Comparison of ENCODE assay signal across 18 mouse cellular contexts in genomic region chr1:178310128-178310527, GRCm38 (mm10). TPM values are rescaled to one million over a fixed set of nuclear protein-coding genes. Genes with fewer than 3 reads are reported as not detected.
DNase-seq lines count a peak whose midpoint lies in the region; ATAC-seq and TF ChIP-seq lines count a peak whose summit lies in the region.
"Had no signal": no experiment of that assay in that cellular context is flagged by ENCODE, and none has a peak within 500 bp of the region (broad histone marks: within the 10 kb centered on the region; RNA-seq: fewer than 3 reads in every experiment).

No protein-coding gene starts in this region.

- WGBS in heart, postnatal 0 days = 70% methylated on average over 1 of the region's 1 CpGs
- 68% methylated on average over 1 of the region's 1 CpGs for WGBS in heart, embryonic 12.5 days
- 78% methylated on average over 1 of the region's 1 CpGs for WGBS in forebrain, embryonic 15.5 days

- no peaks in the 10 kb centered on the region for H3K36me3 ChIP-seq in heart, postnatal 0 days (replicated peaks; ENCODE audit: control insufficient read depth, insufficient read depth, low read length)
- H3K36me3 ChIP-seq in heart, embryonic 12.5 days = no peaks in the 10 kb centered on the region
- no peaks in the 10 kb centered on the region for H3K36me3 ChIP-seq in forebrain, embryonic 15.5 days
- H3K36me3 ChIP-seq: hindbrain, embryonic 10.5 days; liver, embryonic 13.5 days; neural tube, embryonic 12.5 days had no signal

- ATAC-seq in heart, postnatal 0 days (ENCODE audit: insufficient read depth, low read depth) = 0 out of 2 replicates have a peak, but pooled peaks have one; percentile 30
- ATAC-seq in heart, embryonic 12.5 days (ENCODE audit: insufficient number of reproducible peaks, low FRiP score) = no peak
- ATAC-seq in forebrain, embryonic 15.5 days (replicated peaks) = no peak

- no peaks in the 10 kb centered on the region for H3K9me3 ChIP-seq in heart, postnatal 0 days (replicated peaks; ENCODE audit: control insufficient read depth, low read length)
- H3K9me3 ChIP-seq in heart, embryonic 12.5 days (replicated peaks) = no peaks in the 10 kb centered on the region
- no peaks in the 10 kb centered on the region for H3K9me3 ChIP-seq in forebrain, embryonic 15.5 days
- H3K9me3 ChIP-seq: heart, embryonic 13.5 days; hindbrain, embryonic 10.5 days; liver, embryonic 13.5 days; megakaryocyte, embryonic 14.5 days; neural tube, embryonic 12.5 days had no signal

- no peaks in the 10 kb centered on the region; the same call in 1 of the 2 replicates for H3K4me1 ChIP-seq in heart, postnatal 0 days (ENCODE audit: control insufficient read depth, insufficient read depth)
- H3K4me1 ChIP-seq in heart, embryonic 12.5 days (replicated peaks) = 0 out of 2 replicates have a peak, but pooled peaks cover 3% of the 10 kb centered on the region
- no peaks in the 10 kb centered on the region for H3K4me1 ChIP-seq in forebrain, embryonic 15.5 days
- H3K4me1 ChIP-seq: hindbrain, embryonic 10.5 days; neural tube, embryonic 12.5 days had no signal

- H3K9ac ChIP-seq in heart, postnatal 0 days (replicated peaks; ENCODE audit: low read depth, low read length) = no peak overlapping the region
- no peak overlapping the region for H3K9ac ChIP-seq in heart, embryonic 12.5 days
- H3K9ac ChIP-seq in forebrain, embryonic 15.5 days (replicated peaks) = no peak overlapping the region
- H3K9ac ChIP-seq: heart, embryonic 13.5 days; liver, embryonic 13.5 days; neural tube, embryonic 12.5 days had no signal

- no peak overlapping the region for H3K27ac ChIP-seq in heart, postnatal 0 days (ENCODE audit: low read depth)
- H3K27ac ChIP-seq in heart, embryonic 12.5 days (ENCODE audit: poor library complexity, severe bottlenecking) = no peak overlapping the region
- no peak overlapping the region for H3K27ac ChIP-seq in forebrain, embryonic 15.5 days (replicated peaks)
- H3K27ac ChIP-seq: hindbrain, embryonic 10.5 days; liver, embryonic 13.5 days; neural tube, embryonic 12.5 days had no signal

- TF ChIP-seq CTCF in heart, postnatal 0 days (IDR thresholded peaks at IDR 0.05; ENCODE audit: low read depth) = peak; percentile 38

- H3K4me2 ChIP-seq in heart, postnatal 0 days (ENCODE audit: low read depth, low read length) = no peak overlapping the region
- H3K4me2 ChIP-seq in heart, embryonic 12.5 days = no peak overlapping the region
- no peak overlapping the region for H3K4me2 ChIP-seq in forebrain, embryonic 15.5 days (replicated peaks)
- H3K4me2 ChIP-seq: heart, embryonic 13.5 days; liver, embryonic 13.5 days; neural tube, embryonic 12.5 days had no signal

- no peak for TF ChIP-seq EP300 in heart, postnatal 0 days (IDR thresholded peaks at IDR 0.05; ENCODE audit: low read depth)

- no peak overlapping the region for H3K4me3 ChIP-seq in heart, postnatal 0 days (ENCODE audit: low read depth, low read length)
- no peak overlapping the region for H3K4me3 ChIP-seq in heart, embryonic 12.5 days
- H3K4me3 ChIP-seq in forebrain, embryonic 15.5 days = no peak overlapping the region
- H3K4me3 ChIP-seq: heart, embryonic 13.5 days; hindbrain, embryonic 10.5 days; liver, embryonic 13.5 days; megakaryocyte, embryonic 14.5 days; neural tube, embryonic 12.5 days had no signal

- DNase-seq in heart, postnatal 0 days (ENCODE audit: low spot score) = no peak
- peak; percentile 27 for DNase-seq in lung, postnatal 36 days
- DNase-seq in lung, postnatal 25 days (ENCODE audit: low spot score) = no peak
- DNase-seq in ZHBTc4 (ENCODE audit: low read depth, low spot score) = peak; percentile 70
- DNase-seq in layer of hippocampus, postnatal 25 days (ENCODE audit: extremely low spot score in 1 of 2, low spot score in 1 of 2) = no peak
- DNase-seq: adrenal gland, adult 2 months; cerebellum, adult 11-12 months; cerebellum, postnatal 36 days; gastrocnemius, postnatal 25 days; kidney, adult 11 months; kidney, postnatal 14 days; liver, embryonic 13.5 days had no signal

- no peaks in the 10 kb centered on the region for H3K27me3 ChIP-seq in heart, postnatal 0 days (ENCODE audit: control insufficient read depth, insufficient read depth, low read length)
- H3K27me3 ChIP-seq in heart, embryonic 12.5 days (replicated peaks) = no peaks in the 10 kb centered on the region
- H3K27me3 ChIP-seq in forebrain, embryonic 15.5 days = no peaks in the 10 kb centered on the region
- H3K27me3 ChIP-seq: heart, embryonic 13.5 days; liver, embryonic 13.5 days; megakaryocyte, embryonic 14.5 days; neural tube, embryonic 12.5 days had no signal

RNA-seq across cellular contexts. Expression of gene Cox20, which starts 8.8 kb away (rescaled TPM):
- total RNA-seq in heart, postnatal 0 days (2014; rRNA removed; ENCODE audit: low replicate concordance) = 160 and 268 TPM in 2 replicates
- polyA plus RNA-seq in heart, postnatal 0 days (2015; fragmentation: Nextera tagmentation; extraction: Ambion mirVana) = 519 and 555 TPM in 2 replicates
- polyA plus RNA-seq in heart, embryonic 12.5 days (2016; fragmentation: Nextera tagmentation; extraction: Ambion mirVana) = 200 and 201 TPM in 2 replicates
- 140 and 150 TPM in 2 replicates for polyA plus RNA-seq in forebrain, embryonic 15.5 days (2015; fragmentation: Nextera tagmentation; extraction: Ambion mirVana)
- total RNA-seq in layer of hippocampus, postnatal 25 days (2021) = 10 to 100 TPM; 38.4 to 39.1 TPM

RNA-seq across cellular contexts. Expression of gene Hnrnpu, which starts 27.5 kb away (rescaled TPM):
- 62.2 and 85.6 TPM in 2 replicates for total RNA-seq in heart, postnatal 0 days (2014; rRNA removed; ENCODE audit: low replicate concordance)
- polyA plus RNA-seq in heart, postnatal 0 days (2015; fragmentation: Nextera tagmentation; extraction: Ambion mirVana) = 107 and 109 TPM in 2 replicates
- polyA plus RNA-seq in heart, embryonic 12.5 days (2016; fragmentation: Nextera tagmentation; extraction: Ambion mirVana) = 482 and 495 TPM in 2 replicates
- polyA plus RNA-seq in forebrain, embryonic 15.5 days (2015; fragmentation: Nextera tagmentation; extraction: Ambion mirVana) = 410 and 421 TPM in 2 replicates
- 100 to 1,000 TPM; 348 to 416 TPM for total RNA-seq in layer of hippocampus, postnatal 25 days (2021)

Comparison
In these comparisons a context has a peak if more than half of its experiments do, and no peak if none do; other contexts are left out.
1. DNase-seq: peak in lung, postnatal 36 days (single experiment) and ZHBTc4 (single experiment); none in heart, postnatal 0 days (single experiment), lung, postnatal 25 days (single experiment) and layer of hippocampus, postnatal 25 days (0 of 2).